Mouse (Mus musculus) neural tube, embryonic 11.5 days (tissue): ENCODE results near the gene Neurl2. TPM values are rescaled to one million over a fixed set of nuclear protein-coding genes. Genes with fewer than 3 reads are reported as not detected.
A peak's percentile ranks its signal among the peaks of the same experiment; 100 is the strongest.
"Not testable (repeated sequence)": the region's sequence is repeated elsewhere in the genome, so short reads cannot be mapped to it uniquely, and the experiment has no call there.

ENCODE experiments used
- ATAC-seq: fragments of 200-750 bp; cut with Nextera tagmentation; 2 replicates; pipeline ENCODE4 v1.8.0; 2017; ENCODE audit warnings: moderate number of reproducible peaks, mild to moderate bottlenecking, moderate TSS enrichment, moderate library complexity; ENCODE audit not compliant: insufficient read depth, low FRiP score, low TSS enrichment
- DNase-seq: peaks from one replicate; pipeline ENCODE4 v3.0.0-alpha.2; 2015; ENCODE audit warnings: low spot score
- H3K27ac ChIP-seq: fragments of 300-500 bp; sonication (generic); 2 replicates; pipeline ENCODE4 v1.5.1; 2014; ENCODE audit warnings: low read depth, mild to moderate bottlenecking, low read length
- H3K27me3 ChIP-seq: fragments of 300-500 bp; sonication (generic); 2 replicates; pipeline ENCODE4 v1.6.1; 2014; ENCODE audit warnings: mild to moderate bottlenecking, low read length, mixed read lengths; ENCODE audit not compliant: control insufficient read depth, insufficient read depth
- H3K36me3 ChIP-seq: fragments of 300-500 bp; sonication (generic); 2 replicates; pipeline ENCODE4 v1.6.1; 2014; ENCODE audit warnings: mild to moderate bottlenecking, low read length, moderate library complexity, mixed read lengths; ENCODE audit not compliant: control insufficient read depth, insufficient read depth
- H3K4me1 ChIP-seq: fragments of 300-500 bp; sonication (generic); 2 replicates; pipeline ENCODE4 v1.6.1; 2014; ENCODE audit warnings: low read length, mixed read lengths; ENCODE audit not compliant: control insufficient read depth, insufficient read depth
- H3K4me2 ChIP-seq: fragments of 300-500 bp; sonication (generic); 2 replicates; pipeline ENCODE4 v1.6.1; 2014; ENCODE audit warnings: low read depth, mild to moderate bottlenecking, moderate library complexity
- H3K4me3 ChIP-seq: fragments of 300-500 bp; sonication (generic); 2 replicates; pipeline ENCODE4 v1.5.1; 2014; ENCODE audit warnings: low read depth, low read length
- H3K9ac ChIP-seq: fragments of 300-500 bp; sonication (generic); 2 replicates; pipeline ENCODE4 v1.6.1; 2014; ENCODE audit warnings: mild to moderate bottlenecking, low read length
- H3K9me3 ChIP-seq: fragments of 300-500 bp; sonication (generic); 2 replicates; pipeline ENCODE4 v1.6.1; 2016; ENCODE audit warnings: low read length; ENCODE audit not compliant: control insufficient read depth
- WGBS: fragments of 180-500 bp; shearing (Covaris S2); extraction: QIAGEN DNeasy Blood & Tissue Kit; methylation state at CpG from one replicate; pipeline ENCODE4 v1.1.7; 2014; 5-methylcytosine and 5-hydroxymethylcytosine counted together
- polyA plus RNA-seq: library from polyadenylated mRNA; unstranded; fragments of >200 nt; fragmentation: Nextera tagmentation; extraction: Ambion mirVana; gene quantifications from 2 replicates; pipeline ENCODE4 v1.2.1, GENCODE M21; 2014

Gene Neurl2
- polyA plus RNA-seq, 1 experiment from 2014 or later, result 3.8 TPM

- H3K4me1 ChIP-seq, H3K4me2 ChIP-seq, H3K4me3 ChIP-seq, H3K9me3 ChIP-seq, ATAC-seq, H3K27ac ChIP-seq, H3K36me3 ChIP-seq, H3K9ac ChIP-seq, H3K27me3 ChIP-seq, DNase-seq: not testable (repeated sequence)
- 81% methylated on average over 6 of the region's 6 CpGs for WGBS
These were observed 34.7 kb downstream of the Neurl2 start for GRCm38 (mm10) chr2:164798554-164798953.

GRCm38 (mm10) chr2:164795868-164796267, 37.4 kb downstream of the Neurl2 start:
- no peak overlapping the region for H3K4me3 ChIP-seq
- whole genome bisulfite sequencing, result 90% methylated on average over 4 of the region's 4 CpGs
- DNase-seq (no peak), ATAC-seq (no peak)
- H3K9ac ChIP-seq, result no peak overlapping the region
- H3K36me3 ChIP-seq, result peaks cover 4% of the 10 kb centered on the region; the same call in 1 of the 2 replicates
- H3K4me1 ChIP-seq, result no peaks in the 10 kb centered on the region
- H3K9me3 ChIP-seq, result no peaks in the 10 kb centered on the region
- H3K27me3 ChIP-seq, result no peaks in the 10 kb centered on the region
- H3K4me2 ChIP-seq, result no peak overlapping the region
- H3K27ac ChIP-seq, result no peak overlapping the region

DNA sequence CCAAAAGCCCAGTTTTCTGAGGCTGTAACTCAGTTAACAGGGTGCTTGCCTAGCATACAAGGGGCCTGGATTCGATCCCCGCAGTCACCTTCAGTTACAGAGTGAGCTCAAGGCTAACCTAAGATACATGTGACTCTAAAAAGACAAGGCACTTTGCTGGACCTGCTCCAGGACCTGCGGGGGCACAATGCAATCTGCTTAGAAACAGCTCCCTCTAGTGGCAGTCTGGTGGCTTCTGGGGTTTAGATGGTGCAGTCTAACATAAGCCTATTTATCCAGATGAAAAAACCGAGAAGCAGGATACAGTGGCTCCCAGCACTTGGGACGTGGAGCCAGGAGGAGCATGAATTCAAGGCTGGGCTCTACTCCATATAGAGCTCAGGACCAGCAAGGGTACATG, 39.0 kb downstream of the Neurl2 start:
- ATAC-seq (peak; percentile 67; the same call in 1 of the 2 replicates), DNase-seq (peak; percentile 82)
- no peaks in the 10 kb centered on the region for H3K4me1 ChIP-seq
- WGBS, result 38% methylated on average over 5 of the region's 5 CpGs
- peaks cover 4% of the 10 kb centered on the region; the same call in 1 of the 2 replicates for H3K36me3 ChIP-seq
- H3K9ac ChIP-seq, result no peak overlapping the region
- no peak overlapping the region for H3K4me2 ChIP-seq
- no peaks in the 10 kb centered on the region for H3K9me3 ChIP-seq
- no peaks in the 10 kb centered on the region for H3K27me3 ChIP-seq
- no peak overlapping the region for H3K27ac ChIP-seq
- H3K4me3 ChIP-seq, result no peak overlapping the region

DNA sequence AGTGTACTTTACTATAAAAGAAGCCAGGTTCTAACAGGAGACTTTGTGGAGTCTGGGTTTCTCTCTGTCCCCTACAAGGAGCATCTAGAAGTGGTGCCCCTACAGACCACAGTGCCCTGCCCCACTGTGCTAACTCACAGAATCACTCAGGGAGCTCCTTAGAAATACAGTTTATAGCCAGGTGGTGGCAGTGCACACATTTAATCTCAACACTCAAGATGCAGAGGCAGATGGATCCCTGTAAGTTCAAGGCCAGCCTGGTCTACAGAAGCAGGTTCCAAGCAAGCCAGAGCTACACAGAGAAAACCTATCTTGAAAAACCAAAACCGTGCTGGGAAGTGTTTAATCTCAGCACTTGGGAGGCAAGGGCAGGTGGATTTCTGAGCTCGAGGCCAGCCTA, 39.5 kb downstream of the Neurl2 start:
- H3K4me2 ChIP-seq, result no peak overlapping the region
- H3K9me3 ChIP-seq, result no peaks in the 10 kb centered on the region
- no peaks in the 10 kb centered on the region for H3K27me3 ChIP-seq
- no peak overlapping the region for H3K4me3 ChIP-seq
- 93% methylated on average over 2 of the region's 2 CpGs for WGBS
- no peak overlapping the region for H3K27ac ChIP-seq
- ATAC-seq, result no peak
- no peak overlapping the region for H3K9ac ChIP-seq
- H3K36me3 ChIP-seq, result peaks cover 4% of the 10 kb centered on the region; the same call in 1 of the 2 replicates
- no peaks in the 10 kb centered on the region for H3K4me1 ChIP-seq
- DNase-seq, result no peak

- no peak overlapping the region for H3K4me3 ChIP-seq
- H3K9me3 ChIP-seq, result no peaks in the 10 kb centered on the region
- no peaks in the 10 kb centered on the region for H3K27me3 ChIP-seq
- H3K27ac ChIP-seq, result no peak overlapping the region
- 88% methylated on average over 3 of the region's 3 CpGs for WGBS
- no peak overlapping the region for H3K4me2 ChIP-seq
- no peak overlapping the region for H3K9ac ChIP-seq
- no peaks in the 10 kb centered on the region for H3K4me1 ChIP-seq
- H3K36me3 ChIP-seq, result peaks cover 4% of the 10 kb centered on the region; the same call in 1 of the 2 replicates
- ATAC-seq (no peak), DNase-seq (peak; percentile 64)
These were observed 40.0 kb downstream of the Neurl2 start for GRCm38 (mm10) chr2:164793236-164793635.

- Histone ChIP-seq H3K9ac (no peak overlapping the region), H3K27ac (no peak overlapping the region), H3K4me2 (no peak overlapping the region), H3K4me3 (no peak overlapping the region), H3K27me3 (no peaks in the 10 kb centered on the region), H3K9me3 (no peaks in the 10 kb centered on the region), H3K36me3 (peaks cover 2% of the 10 kb centered on the region; the same call in 1 of the 2 replicates), H3K4me1 (no peaks in the 10 kb centered on the region)
- no peak for ATAC-seq
- DNase-seq, result no peak
- WGBS, result 94% methylated on average over 12 of the region's 12 CpGs
These were observed 40.7 kb downstream of the Neurl2 start for GRCm38 (mm10) chr2:164792400-164793190.

DNA sequence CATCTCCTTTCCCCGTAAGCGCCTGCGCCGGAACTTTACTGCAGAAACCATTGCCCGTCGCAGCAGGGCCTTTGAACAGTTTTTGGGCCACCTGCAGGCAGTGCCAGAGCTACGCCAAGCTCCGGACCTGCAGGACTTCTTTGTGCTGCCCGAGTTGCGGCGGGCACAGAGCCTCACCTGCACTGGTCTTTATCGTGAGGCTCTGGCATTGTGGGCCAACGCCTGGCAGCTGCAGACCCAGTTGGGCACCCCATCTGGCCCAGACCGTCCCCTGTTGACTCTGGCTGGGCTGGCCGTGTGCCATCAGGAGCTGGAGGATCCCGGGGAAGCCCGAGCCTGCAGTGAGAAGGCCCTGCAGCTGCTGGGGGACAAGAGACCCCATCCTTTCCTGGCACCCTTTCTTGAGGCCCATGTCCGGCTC, 41.4 kb downstream of the Neurl2 start:
- no peak for DNase-seq
- H3K27ac ChIP-seq, result no peak overlapping the region
- H3K4me1 ChIP-seq, result no peaks in the 10 kb centered on the region
- no peak overlapping the region for H3K9ac ChIP-seq
- no peaks in the 10 kb centered on the region for H3K27me3 ChIP-seq
- no peaks in the 10 kb centered on the region for H3K9me3 ChIP-seq
- H3K4me2 ChIP-seq, result no peak overlapping the region
- H3K4me3 ChIP-seq, result no peak overlapping the region
- no peak for ATAC-seq
- 92% methylated on average over 18 of the region's 18 CpGs for WGBS
- H3K36me3 ChIP-seq, result peaks cover 2% of the 10 kb centered on the region; the same call in 1 of the 2 replicates

GRCm38 (mm10) chr2:164790451-164790850, 42.8 kb downstream of the Neurl2 start:
- Histone ChIP-seq H3K4me3 (no peak overlapping the region), H3K4me2 (no peak overlapping the region), H3K4me1 (no peaks in the 10 kb centered on the region), H3K36me3 (peaks cover 2% of the 10 kb centered on the region; the same call in 1 of the 2 replicates), H3K27me3 (no peaks in the 10 kb centered on the region), H3K27ac (no peak overlapping the region), H3K9me3 (no peaks in the 10 kb centered on the region), H3K9ac (no peak overlapping the region)
- WGBS, result 87% methylated on average over 4 of the region's 4 CpGs
- ATAC-seq (no peak), DNase-seq (no peak)

GRCm38 (mm10) chr2:164788411-164788810, 44.8 kb downstream of the Neurl2 start:
- ATAC-seq, result no peak
- no peak overlapping the region for H3K9ac ChIP-seq
- no peak overlapping the region for H3K4me2 ChIP-seq
- H3K36me3 ChIP-seq, result peaks cover 2% of the 10 kb centered on the region; the same call in 1 of the 2 replicates
- no peaks in the 10 kb centered on the region for H3K9me3 ChIP-seq
- no peak for DNase-seq
- H3K4me1 ChIP-seq, result no peaks in the 10 kb centered on the region
- no peak overlapping the region for H3K4me3 ChIP-seq
- no peak overlapping the region for H3K27ac ChIP-seq
- WGBS, result 81% methylated on average over 4 of the region's 4 CpGs
- no peaks in the 10 kb centered on the region for H3K27me3 ChIP-seq
